Mouse (Mus musculus) liver, adult 2 months (tissue): ENCODE data around the gene Rgcc.

Source experiments
- CTCF ChIP-seq: fragments of 200-500 bp; IDR thresholded peaks from 2 replicates; pipeline ENCODE4 v1.5.1; 2011; ENCODE audit warnings: low read depth, low read length, control low read depth
- POLR2A ChIP-seq: fragments of 200-500 bp; IDR thresholded peaks from 2 replicates; pipeline ENCODE4 v1.6.1; 2011; ENCODE audit warnings: low read length, control low read depth; ENCODE audit not compliant: insufficient read depth; ENCODE audit errors: extremely low read depth

- TF ChIP-seq CTCF (no peak), POLR2A (no peak)
Measured at GRCm38 (mm10) chr14:79298314-79298992, 3.0 kb downstream of the Rgcc start.
